Mouse (Mus musculus) left cerebral cortex, postnatal 14 days (tissue): ENCODE results near the gene Metrnl. TPM values are rescaled to one million over a fixed set of nuclear protein-coding genes. Genes with fewer than 3 reads are reported as not detected.
"Not testable (repeated sequence)": the region's sequence is repeated elsewhere in the genome, so short reads cannot be mapped to it uniquely, and the experiment has no call there.

Experiments used
- DNase-seq, 2 experiments: peaks; one replicate each; pipeline ENCODE4 v3.0.0; 2021 to 2022; ENCODE audit warnings: low spot score in 2 of 2, mixed read lengths in 1 of 2
- intact Hi-C: fragments of 180-260 bp; cut with DNase I; formaldehyde crosslinking; loops from one replicate; pipeline ENCODE4 v1.15.1; 2025
- long read RNA-seq, 2 experiments: library from polyadenylated mRNA; stranded (forward); transcript quantifications; one replicate each; pipeline ENCODE4 v2.0.0; 2021
- total RNA-seq, 2 experiments: library from RNA; stranded (reverse); gene quantifications; 2 replicates each; pipeline ENCODE4 v1.2.3; 2021

Gene Metrnl
- 1 to 10 TPM; 8.1 to 9.1 TPM for total RNA-seq
- long read RNA-seq, experiment 1, transcript Metrnl-201 (4 exons, 1,401 nt), result major isoform, 7 of 7 reads
- long read RNA-seq, experiment 1, partial matches to known transcripts, result 0 of 7 reads
- long read RNA-seq, experiment 1, other reads (novel, unspliced or antisense), result 0 of 7 reads
- long read RNA-seq, experiment 2, transcript Metrnl-201 (4 exons, 1,401 nt), result major isoform, 14 of 14 reads
- long read RNA-seq, experiment 2, partial matches to known transcripts, result 0 of 14 reads
- long read RNA-seq, experiment 2, other reads (novel, unspliced or antisense), result 0 of 14 reads

GRCm38 (mm10) chr11:121701244-121701643, at the start of gene Metrnl:
Gene Metrnl (plus strand): TSS chr11:121701544.
- DNase-seq, result no peak
- intact Hi-C loops, result loop anchor here (5.0 kb wide), 1 partner anchor 44 kb away; no protein-coding TSS in a partner anchor

- DNase-seq, result no peak
- intact Hi-C loops, result loop anchor here (5.0 kb wide), 1 partner anchor 156 kb away; no protein-coding TSS in a partner anchor
Measured at GRCm38 (mm10) chr11:121651556-121651955, 49.8 kb upstream of the Metrnl start.

- intact Hi-C loops, result loop anchor here (5.0 kb wide), 1 partner anchor 155 kb away; no protein-coding TSS in a partner anchor
- DNase-seq, result no peak
Measured at GRCm38 (mm10) chr11:121651983-121652382, 49.4 kb upstream of the Metrnl start.

- intact Hi-C loops, result loop anchor here (5.0 kb wide), 1 partner anchor 155 kb away; no protein-coding TSS in a partner anchor
- DNase-seq, result peak; percentile 57 to 73
Measured at GRCm38 (mm10) chr11:121652547-121653305, 48.6 kb upstream of the Metrnl start.

GRCm38 (mm10) chr11:121653631-121654030, 47.7 kb upstream of the Metrnl start:
- peak in 1 of 2 experiments; percentile 37 for DNase-seq
- intact Hi-C loops, result loop anchor here (5.0 kb wide), 1 partner anchor 154 kb away; no protein-coding TSS in a partner anchor

GRCm38 (mm10) chr11:121654406-121654945, 46.9 kb upstream of the Metrnl start:
- DNase-seq, result no peak
- intact Hi-C loops, result loop anchor here (5.0 kb wide), 1 partner anchor 153 kb away; no protein-coding TSS in a partner anchor

GRCm38 (mm10) chr11:121655166-121655806, 46.1 kb upstream of the Metrnl start:
- intact Hi-C loops, result loop anchor here (5.0 kb wide), 1 partner anchor 47 kb away; the partner anchor contains the start of gene Metrnl
- no peak for DNase-seq

- intact Hi-C loops, result loop anchor here (5.0 kb wide), 1 partner anchor 46 kb away; the partner anchor contains the start of gene Metrnl
- DNase-seq, result no peak
Measured at GRCm38 (mm10) chr11:121655807-121656511, 45.4 kb upstream of the Metrnl start.

GRCm38 (mm10) chr11:121658151-121658550, 43.2 kb upstream of the Metrnl start:
- no peak for DNase-seq
- intact Hi-C loops, result loop anchor here (5.0 kb wide), 1 partner anchor 44 kb away; the partner anchor contains the start of gene Metrnl

- DNase-seq, intact Hi-C loops: not testable (repeated sequence)
Measured at GRCm38 (mm10) chr11:121660604-121661003, 40.7 kb upstream of the Metrnl start.

GRCm38 (mm10) chr11:121661116-121661515, 40.2 kb upstream of the Metrnl start:
- intact Hi-C loops, result no loop called here
- DNase-seq, result no peak

- DNase-seq, result no peak
- intact Hi-C loops, result no loop called here
Measured at GRCm38 (mm10) chr11:121667541-121667940, 33.8 kb upstream of the Metrnl start.

GRCm38 (mm10) chr11:121668776-121669175, 32.6 kb upstream of the Metrnl start:
- DNase-seq, result no peak
- intact Hi-C loops, result no loop called here

GRCm38 (mm10) chr11:121670926-121671325, 30.4 kb upstream of the Metrnl start:
- intact Hi-C loops, result no loop called here
- DNase-seq, result no peak

- intact Hi-C loops, result no loop called here
- peak in 1 of 2 experiments; percentile 18 for DNase-seq
Measured at GRCm38 (mm10) chr11:121672312-121672989, 28.9 kb upstream of the Metrnl start.

- DNase-seq, result peak; percentile 99 to 100
- intact Hi-C loops, result no loop called here
Measured at GRCm38 (mm10) chr11:121672990-121673572, 28.3 kb upstream of the Metrnl start, which contains the start of gene B3gntl1. Gene B3gntl1 (minus strand): TSS chr11:121673153.

- DNase-seq, result no peak
- intact Hi-C loops, result no loop called here
Measured at GRCm38 (mm10) chr11:121673629-121674028, 27.7 kb upstream of the Metrnl start.

GRCm38 (mm10) chr11:121676836-121677235, 24.5 kb upstream of the Metrnl start:
- DNase-seq, result no peak
- intact Hi-C loops, result no loop called here
